Mouse (Mus musculus) embryo, embryonic 11.5 days (tissue): ENCODE data around the gene 1700080E11Rik.
"Not testable (repeated sequence)": the region's sequence is repeated elsewhere in the genome, so short reads cannot be mapped to it uniquely, and the experiment has no call there.

Experiments used
- DNase-seq: peaks from one replicate; pipeline ENCODE4 v3.0.0-alpha.2; 2012; ENCODE audit warnings: low read depth, low spot score

1700080E11Rik gene

GRCm38 (mm10) chr9:105144992-105145391 is at the start of gene 1700080E11Rik:
Gene 1700080E11Rik (minus strand): TSS chr9:105145092.
- no peak for DNase-seq

DNA sequence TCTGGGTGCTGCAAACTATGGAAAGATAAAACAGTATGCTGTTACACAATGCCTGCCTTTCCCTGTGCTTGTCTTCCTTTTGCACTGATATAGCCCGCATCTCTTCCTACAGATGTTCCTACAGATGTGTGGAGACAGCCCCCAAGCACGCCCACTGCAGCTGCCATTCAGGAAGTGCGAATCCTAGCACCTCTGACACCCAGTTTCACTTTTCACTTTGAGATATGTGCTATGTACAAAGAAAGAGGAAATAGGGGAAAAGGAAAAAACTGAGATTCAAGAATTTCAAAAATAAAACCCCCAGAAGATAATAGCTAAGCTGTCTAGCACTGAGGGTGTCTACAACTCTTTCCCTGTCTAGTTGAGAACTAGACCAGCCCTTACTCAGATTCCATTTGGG is 41.8 kb upstream of the 1700080E11Rik start:
- no peak for DNase-seq

DNA sequence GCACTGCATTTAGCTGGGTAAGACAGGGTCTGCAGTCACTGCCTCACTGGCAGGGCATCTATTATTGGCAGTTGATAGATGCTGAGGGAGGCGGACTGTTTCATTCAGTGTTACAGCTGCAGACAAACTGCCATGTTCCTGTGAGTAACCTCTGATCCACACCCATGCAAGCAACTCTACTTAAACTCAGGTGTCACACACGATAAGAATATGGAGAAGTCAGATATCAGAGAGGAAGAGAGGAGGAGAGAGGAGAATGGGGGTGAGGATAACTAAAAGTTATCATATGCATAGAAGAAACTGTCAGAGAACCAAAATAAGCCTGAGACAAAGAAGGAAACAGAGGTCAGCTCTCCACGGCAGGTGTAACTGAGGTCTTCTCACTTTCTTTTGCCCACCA is 37.5 kb upstream of the 1700080E11Rik start:
- no peak for DNase-seq

DNA sequence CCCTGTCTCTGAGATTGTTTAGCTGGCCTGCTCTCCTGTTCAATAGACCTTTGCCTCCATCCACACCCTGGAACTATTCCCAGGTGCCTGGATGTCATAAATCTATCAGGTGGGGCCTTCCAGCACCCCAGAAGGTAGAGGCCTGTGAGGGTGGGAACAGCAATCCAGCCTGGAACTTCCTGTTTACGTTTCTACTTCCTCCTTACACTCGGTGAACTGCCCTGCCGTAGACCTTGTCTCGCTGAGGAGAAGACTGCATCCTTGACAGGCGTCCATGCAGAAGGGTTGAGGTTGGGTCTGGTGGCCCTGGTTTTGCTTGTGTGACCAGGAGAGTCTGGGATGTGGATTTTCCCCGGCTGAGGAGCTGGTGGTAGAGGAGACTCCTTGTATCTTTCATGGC is 5.7 kb downstream of the 1700080E11Rik start:
- no peak for DNase-seq

DNA sequence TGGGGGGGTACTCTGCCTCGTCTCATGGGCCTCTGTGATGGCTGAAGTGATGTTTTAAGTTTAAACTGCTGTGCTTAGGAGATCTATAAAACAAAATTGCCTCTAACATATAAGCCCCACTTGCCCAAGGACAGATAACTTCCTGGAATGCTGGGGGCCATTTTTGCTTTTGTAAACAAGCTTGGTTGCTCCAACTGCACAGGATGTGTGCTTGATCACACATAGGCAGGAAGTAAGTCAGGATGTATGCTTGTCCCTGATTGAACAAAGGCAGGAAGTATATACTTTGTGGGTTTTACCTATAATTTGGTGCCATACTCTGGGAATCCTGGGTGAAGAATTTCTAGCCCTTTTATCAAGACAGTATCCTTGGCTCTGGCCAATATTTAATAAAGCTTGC is 8.5 kb downstream of the 1700080E11Rik start:
- DNase-seq: no peak

DNA sequence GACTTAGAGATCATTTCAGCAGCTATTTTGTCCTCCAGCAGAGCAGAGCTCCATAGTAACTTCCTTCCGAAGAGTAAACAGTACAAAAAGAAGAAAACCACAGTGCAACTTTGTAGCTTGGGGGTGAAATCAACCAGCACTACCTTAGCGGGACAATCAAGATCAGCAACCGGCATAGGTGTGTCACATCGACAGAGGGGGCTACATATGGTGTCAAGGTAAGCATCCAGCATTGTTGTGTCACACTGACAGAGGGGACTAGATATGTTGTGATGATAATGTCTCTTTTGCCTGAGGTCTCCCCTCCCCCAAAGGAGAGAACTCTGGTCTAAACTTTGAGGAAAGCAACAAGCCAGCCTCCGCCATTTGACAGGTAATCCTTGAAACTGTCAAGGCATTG is 10.4 kb downstream of the 1700080E11Rik start:
- DNase-seq: no peak

- no peak for DNase-seq
Observed at GRCm38 (mm10) chr9:105132002-105132367, 12.9 kb downstream of the 1700080E11Rik start.

DNA sequence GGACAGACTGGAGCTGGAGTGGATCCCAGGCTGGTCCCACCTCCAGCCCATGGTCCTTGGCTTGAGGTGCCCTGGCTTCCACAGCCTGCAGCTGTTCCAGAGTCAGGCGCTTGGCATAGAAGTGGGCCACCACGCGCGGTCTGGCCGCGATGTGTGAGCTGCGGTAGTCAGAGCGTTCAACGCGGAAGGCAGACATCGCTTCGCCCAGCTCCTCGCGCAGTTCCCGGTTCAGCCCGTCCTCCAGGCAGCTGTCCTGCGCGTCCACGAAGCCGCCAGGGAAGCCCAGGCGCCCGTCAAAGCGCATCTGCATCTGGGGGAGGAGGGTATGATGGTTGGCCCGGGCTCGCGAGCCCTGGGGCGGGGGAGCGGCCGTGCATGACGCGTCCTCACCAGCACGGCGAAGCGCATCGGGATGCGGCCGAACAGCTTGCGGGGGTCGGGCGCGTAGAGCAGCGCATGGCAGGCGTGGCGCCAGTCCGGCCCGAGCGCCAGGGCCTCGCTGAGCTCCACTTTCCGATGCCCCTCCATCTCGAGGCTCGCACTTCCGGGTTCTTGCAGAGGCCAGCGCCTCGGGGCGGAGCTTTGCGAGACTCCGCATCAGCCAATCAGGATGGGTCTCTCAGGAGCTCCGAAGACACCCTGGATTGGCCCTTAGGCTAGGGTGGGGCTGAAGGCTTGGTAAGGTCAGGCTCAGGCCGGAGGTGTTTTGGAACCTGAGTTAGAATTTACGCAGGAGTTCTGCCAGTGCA is 13.5 kb downstream of the 1700080E11Rik start, which contains the start of gene Nudt16:
TSS of gene Nudt16 (minus strand) at position 572 of the 749 bp plus-strand sequence.
- DNase-seq: peak; percentile 84

DNA sequence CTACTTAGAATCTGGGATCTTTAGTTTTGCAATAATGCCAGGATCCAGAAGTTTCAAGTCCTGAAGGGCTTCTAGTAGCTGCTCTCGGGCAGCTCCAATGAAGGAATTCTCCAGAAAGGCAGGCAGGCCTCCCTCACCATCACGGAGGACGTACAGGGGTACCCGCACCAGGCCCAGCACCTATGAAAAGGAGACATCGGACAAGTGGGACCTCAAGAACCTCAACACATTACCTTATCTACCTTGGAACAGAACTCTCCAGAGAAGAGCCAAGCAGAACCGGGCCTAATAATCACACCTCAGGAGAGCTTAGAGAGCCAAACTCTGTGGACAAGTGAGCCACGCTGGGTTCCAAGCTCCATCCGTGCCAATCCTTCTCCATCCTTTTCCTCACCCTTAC is 14.6 kb downstream of the 1700080E11Rik start:
- no peak for DNase-seq

DNA sequence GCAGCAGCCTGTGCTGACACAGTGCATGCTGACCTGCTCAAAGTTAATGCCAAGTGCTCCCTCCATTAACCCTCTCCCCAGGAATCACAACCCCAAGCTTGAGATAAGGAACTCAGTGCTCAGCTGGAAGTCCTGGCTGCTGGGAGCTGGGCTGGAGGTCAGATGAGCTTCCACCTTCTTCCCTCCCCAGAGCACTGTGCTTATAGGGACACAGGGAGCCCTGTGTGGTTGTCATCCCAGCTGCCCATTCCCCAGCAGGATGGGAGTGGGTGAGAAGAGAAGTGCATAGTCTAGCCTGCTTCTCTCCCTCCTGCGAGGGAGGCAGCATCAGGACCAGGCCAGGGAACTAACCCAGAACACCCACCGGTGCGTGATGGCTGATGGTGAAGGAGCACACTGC is 19.7 kb downstream of the 1700080E11Rik start:
- not testable (repeated sequence) for DNase-seq

- no peak for DNase-seq
Observed at GRCm38 (mm10) chr9:105103893-105104292, 41.0 kb downstream of the 1700080E11Rik start.

GRCm38 (mm10) chr9:105101911-105102310 is 43.0 kb downstream of the 1700080E11Rik start:
- no peak for DNase-seq

GRCm38 (mm10) chr9:105100807-105101570 is 43.9 kb downstream of the 1700080E11Rik start:
- no peak for DNase-seq
